Mouse (Mus musculus) cerebellum, postnatal 10 days (tissue): Measurements from ENCODE around the gene Paqr5.

ENCODE experiments used
- DNase-seq, 2 experiments: peaks; one replicate each; pipeline ENCODE4 v3.0.0; 2021; ENCODE audit warnings: mixed read lengths in 2 of 2

Paqr5 gene

DNA sequence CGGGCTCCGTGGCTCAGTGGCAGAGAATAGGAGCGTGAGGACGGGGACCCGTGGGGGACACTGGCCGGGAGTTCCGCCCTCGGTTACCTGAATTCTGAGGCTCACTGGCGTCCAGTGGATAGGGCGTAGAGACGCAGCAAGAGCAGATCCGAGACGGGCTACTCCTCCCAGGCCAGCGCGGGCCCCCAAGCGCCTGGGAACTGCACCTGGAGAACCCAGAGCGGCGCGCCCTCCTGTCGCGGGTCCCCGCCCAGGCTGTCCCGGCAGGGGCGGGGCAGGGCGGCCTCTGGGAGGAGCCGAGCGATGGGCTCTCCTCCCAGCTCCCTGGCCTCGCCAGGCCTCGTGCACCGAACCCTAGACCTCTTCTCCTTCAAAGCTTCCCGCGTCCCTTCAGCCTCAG lies at the start of gene Paqr5:
Paqr5 (minus strand) TSS at position 257 of the 400 bp plus-strand sequence.
- peak in 1 of 2 experiments; percentile 34 for DNase-seq

DNA sequence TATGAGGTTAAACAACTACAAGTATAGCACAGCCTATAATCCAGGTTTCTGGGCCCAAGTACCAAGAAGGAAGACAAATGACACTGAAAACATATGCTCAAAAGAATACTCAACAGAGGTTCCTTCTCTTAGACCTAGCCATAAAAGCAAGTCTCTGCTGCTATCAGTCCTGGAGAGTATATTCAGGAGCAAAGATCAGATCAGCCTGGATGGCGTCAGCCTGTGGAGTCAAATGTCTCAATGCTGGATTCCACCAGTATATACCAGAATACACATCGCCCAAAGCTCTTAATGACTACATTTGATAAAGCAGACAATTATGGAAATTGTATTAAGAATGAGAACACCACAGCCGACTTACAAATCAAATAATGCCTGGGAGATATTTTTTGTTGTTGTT lies 35.6 kb upstream of the Paqr5 start:
- no peak for DNase-seq

DNA sequence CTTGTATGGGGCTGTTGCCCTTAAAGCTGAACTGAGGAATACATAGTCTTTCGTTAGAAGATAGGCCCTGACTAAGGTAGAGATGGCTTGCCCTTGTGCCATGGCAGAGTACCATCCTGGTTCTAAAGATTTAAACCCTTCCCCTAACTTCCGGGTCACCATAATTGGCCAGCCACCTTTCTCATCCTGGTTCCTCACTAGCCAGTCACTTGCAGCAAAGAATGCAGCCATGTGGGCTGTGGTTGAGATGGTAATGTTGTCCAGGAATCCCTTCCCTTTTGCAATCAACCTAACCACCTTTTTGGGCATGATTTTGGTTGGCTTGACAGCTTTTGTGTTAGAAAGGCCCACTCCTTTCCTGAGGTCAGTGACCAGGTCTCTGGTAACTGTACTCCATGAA lies 33.8 kb upstream of the Paqr5 start:
- no peak for DNase-seq

DNA sequence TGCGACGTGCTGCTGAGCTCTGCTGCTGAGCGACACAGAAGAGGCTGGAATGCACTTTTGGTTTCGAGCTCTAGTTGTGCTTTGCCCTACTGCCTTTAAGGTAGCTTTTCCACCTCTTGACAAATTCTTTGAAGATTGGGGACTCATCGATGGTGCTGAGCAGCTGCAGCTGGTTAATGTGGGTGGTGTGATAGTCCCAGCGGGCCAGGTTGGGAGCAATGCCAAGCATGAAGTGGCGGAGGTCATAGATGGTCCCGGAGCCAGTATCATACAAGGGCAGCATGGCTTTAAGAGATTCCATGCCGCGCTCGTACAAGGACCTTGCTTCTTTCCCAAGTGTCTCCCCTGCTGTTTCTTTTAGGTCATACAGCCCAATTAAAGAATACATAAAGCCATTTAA lies 33.3 kb upstream of the Paqr5 start:
- DNase-seq, result peak; percentile 37 to 44

DNA sequence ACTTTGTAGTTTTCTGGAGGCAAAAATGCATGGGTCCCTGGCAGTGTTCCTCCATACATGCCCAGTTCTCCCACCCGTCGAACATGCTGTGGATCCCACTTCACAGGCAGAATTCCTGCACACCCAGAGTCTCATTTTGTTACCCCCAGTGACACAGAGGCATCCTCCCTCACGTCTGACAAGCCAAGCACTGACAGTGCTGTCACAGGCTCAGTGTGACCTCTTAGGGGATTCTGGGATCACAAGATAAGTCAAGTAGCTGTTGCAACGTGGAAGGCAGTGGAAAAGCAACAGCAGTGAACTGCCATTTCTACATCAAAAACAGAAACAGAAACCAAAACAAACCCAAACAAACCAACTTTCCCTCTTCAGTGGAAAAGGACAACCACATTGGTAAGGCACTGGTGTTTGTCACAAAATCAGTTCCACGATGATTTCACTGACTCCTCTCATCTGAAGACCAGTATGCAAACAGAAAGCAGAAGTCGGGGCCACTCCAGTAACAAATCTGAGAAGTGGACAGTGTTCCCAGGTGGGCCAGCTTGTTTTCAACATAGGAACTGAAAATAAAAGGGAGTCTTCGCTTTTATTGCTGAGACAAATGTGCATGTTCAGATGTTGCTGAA lies 31.3 kb upstream of the Paqr5 start:
- no peak for DNase-seq

DNA sequence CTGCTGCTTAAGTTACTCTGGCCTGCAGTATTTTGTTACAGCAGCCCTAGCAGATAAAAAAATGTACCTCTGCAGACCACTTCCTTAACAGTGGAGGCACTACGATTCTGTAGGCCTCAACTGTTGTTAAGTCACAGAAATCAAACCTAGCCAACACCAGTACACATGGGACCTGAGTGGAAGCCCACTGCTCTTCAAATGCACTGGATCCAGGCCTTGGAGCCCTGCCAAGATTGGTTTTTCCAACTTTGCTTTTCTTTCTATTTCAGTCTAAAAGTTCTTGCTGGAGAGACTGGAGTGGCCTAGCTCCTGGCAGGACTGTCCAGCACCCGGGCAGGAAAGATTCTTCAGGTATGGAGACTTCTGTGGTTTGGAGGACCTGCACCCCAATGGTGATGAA lies 29.6 kb upstream of the Paqr5 start:
- peak in 1 of 2 experiments; percentile 54 for DNase-seq

DNA sequence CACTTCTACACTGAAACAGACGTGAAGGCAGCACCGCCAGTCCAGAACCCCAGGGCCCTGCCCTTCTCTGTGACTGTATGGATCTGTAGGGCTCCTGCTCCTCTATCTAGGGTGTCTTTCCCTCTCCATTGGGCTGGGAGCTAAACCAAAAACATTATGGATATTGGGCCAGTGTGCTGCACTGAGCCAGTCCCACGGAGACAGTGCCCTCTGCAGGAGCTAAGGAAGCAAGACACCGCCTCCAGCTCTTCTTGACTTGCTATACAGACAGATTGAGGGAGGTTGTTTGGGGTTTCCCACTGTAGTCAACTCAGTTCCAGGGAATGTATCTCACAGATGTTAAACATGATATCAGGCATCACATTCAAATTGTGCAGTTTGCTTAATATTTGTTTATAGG lies 24.1 kb upstream of the Paqr5 start:
- DNase-seq, result peak; percentile 60 to 66

DNA sequence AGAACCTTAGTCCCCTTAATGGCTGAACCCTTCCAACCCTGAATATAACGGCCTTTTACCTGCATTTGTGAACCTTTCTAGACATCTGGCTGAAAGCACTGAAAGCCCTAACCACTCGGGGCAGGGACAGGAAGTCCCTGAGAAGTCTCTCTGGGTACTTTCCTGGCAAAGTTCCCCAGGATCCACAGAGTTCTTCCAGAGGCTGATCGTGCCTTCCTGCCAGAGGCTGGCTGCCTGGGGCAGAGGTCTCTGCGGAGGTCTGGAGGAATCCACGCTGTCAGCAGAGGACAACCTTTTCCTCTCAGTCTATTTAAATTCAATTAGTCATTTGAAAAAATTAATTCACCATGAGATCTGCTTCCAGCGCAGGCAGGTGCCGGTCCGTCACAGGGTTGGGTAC lies 22.5 kb upstream of the Paqr5 start:
- DNase-seq, result no peak

DNA sequence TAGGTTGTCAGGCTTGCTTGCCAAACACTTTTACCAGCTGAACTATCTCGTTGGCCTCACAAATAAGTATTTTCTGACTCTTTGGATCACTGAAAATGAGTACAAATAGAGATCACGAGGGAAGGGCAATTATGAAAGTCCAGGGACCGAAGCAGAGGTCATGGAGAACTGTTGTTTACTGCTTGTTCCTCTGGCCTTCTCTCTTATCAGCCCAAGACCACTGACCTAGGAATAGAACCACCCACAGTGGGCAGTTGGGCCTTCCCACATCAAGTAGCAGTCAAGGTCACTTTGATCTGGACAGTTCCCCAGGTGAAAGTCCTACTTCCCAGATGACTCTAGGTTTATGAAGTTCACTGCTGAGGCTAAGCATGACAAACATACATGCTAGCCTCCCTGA lies 15.5 kb upstream of the Paqr5 start:
- no peak for DNase-seq

DNA sequence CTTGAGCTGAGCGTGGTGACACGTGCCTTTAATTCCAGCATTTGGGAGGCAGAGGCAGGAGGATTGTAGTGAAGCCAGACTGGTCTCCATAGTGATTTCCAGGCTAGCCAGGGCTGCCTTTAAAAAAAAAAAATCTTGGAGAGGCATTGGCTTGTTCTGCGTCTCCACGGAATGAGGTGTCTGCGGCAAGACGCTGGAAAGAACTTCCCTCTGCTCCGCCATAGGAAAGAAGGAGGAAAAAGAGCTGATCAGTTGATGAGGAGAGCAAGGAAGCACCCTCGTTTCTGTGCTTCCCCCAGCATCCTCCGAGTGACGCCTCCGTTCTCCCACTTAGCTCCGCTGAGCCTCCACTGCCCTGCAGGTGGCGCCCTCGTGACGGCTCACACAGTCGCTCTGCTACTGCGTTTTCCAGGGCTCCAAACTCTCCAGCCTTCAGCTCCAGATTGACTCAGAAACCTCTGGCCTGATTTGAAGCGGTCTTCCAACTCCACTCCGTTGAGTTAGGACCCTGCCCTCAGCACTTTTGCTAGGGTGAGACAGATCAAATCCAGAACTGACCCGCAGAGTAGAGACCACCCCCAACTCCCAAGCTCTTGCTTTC lies 13.5 kb upstream of the Paqr5 start:
- DNase-seq, result peak; percentile 96

DNA sequence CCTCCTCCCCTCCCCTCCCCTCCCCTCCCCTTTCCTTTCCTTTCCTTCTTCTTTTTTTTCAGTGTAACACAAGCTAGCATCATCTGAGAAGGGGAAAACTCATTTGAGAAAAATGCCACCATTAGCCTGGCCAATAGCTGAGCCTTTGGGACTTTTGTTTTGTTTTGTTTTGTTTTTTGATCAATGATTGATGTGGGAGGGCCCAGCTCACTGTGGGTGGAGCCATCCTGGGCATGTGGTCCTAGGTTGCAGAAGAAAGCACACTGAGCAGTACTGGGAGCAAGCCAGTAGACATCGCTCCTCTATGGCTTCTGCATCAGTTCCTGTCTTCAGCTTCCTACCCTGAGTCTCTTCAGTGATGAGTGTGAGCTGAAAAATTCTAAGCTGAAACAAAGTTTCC lies 9.2 kb upstream of the Paqr5 start:
- DNase-seq, result no peak

DNA sequence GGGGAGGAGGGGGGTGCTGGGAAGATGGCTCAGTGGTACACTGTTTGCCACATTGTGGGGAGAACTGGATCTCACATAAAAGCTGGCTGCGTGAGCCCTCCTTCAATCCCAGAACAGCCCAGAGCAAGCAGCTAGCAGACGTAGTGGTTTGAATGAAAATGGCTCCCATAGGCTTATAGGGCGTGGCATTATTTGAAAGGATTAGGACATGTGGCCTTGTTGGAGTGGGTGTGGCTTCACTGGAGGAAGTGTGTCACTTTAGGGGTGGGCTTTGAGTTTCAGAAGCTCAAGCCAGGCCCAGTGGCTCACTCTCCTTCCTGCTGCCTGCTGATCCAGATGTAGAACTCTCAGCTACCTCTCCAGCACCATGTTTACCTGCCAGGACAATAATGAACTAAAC lies 5.5 kb upstream of the Paqr5 start:
- no peak for DNase-seq

DNA sequence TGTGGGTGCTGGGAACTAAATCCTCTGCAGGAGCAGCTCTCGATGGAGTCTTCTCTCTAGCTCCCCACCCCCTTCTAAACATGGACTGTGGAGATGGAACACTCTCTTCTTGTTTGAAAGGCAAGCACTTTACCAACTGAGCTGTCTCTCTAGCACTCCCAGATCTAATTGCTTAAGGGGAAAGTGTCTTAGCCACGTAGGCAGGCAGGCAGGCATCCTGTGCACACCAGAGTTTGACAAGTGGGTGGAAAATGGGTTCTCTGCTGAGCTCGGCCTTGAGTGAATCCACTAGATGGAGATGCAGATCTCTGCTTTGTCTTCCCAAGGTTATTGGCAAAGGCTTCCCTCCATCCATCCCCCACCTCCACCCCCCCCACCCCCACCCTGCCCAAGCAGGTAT lies 1.4 kb upstream of the Paqr5 start:
- no peak for DNase-seq

DNA sequence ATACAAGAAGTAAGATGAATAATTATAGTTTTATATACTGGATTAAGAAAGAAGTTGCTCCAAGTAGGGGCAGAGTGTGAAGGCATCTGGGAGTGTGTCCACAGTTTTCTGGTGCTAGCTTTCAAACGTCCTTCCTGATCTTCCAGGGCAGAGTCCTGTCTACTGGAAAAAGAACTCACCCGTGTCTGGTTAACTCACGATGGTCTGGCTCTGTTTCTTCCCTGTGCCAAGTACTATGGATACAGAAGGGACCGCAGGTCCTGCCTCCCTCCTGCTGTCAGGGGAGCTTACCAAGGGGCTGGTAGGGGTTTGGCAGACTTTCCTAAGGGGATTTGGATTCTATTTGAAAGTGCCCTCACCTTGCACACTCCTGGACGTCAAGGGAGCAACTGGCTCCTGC lies 1.6 kb downstream of the Paqr5 start:
- DNase-seq, result no peak

DNA sequence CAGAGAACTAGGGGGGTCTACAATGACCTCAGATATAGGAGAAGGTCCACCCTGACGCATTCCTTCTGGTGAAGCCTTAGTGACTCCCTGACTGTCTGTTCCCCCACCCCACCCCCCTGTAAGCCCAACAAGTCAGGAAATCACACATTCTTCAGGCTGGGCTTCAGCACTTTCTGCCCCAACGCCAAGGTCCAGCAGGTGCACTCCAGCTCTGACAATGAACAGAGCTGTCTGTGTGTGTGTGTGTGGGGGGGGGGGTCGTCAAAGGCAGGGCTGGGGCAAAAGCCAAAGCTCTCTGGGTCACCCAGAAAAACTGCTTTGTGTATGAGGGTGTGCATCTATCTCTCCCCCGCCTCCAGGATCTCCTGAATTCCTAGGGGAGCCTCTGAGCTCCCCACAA lies 2.8 kb downstream of the Paqr5 start:
- no peak for DNase-seq

DNA sequence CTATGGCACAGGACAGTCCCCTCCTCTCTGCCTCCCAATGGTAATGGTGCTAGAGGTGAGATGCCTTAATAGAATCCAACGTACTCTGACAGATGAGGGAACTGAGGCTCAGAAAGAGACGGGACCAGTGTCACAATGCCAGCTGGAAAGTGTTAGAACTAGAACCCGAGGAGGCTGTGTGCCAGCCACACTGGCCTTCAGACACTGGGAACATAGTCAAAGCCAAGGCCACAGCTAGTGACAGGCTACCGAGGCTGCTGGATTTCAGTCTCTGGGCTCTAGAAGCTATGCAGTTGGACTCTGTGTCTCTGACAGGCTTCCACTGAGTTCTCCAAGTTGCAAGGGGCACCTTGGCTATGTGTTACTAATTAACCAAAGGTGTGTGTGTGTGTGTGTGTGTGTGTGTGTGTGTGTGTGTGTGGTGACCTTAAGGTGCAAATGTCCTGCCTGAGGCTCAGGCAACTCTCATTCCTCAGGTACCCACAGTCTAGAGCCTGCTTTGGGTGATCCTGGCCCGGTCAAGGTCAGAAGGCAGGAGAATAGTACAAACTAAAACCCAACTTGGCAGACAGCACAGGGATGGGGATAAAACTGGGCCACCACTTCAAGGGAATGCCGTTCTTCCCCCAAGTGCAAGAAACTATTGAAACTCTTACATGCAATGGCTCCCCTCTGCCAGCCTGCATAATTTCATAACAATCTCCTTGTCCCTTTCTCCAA lies 3.5 kb downstream of the Paqr5 start:
- no peak for DNase-seq

DNA sequence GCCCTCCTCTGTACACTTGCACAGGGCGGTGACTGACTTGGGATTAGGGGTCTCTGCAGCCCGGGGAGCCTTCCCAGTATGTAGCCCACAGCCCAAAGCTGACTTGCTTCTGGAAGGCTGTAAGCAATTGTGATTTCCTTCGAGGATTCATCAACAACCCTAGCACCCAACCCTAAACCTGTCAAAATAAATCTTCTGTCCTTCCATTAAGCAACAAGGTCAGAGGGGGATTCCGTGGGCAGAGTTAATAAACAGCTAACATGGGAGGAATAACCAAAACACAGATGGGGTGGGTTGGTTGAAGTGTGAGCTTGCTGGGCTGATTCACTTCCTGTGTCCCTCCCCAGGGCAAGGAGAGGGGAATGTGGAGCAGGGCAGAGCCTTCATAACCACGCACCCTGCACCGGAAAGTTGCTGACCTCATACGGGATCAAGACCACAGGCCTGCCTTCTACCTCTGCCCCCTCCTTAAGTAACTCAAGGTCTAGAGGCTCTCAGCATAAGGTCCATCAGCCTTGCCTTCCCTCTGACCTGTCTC lies 5.0 kb downstream of the Paqr5 start:
- no peak for DNase-seq

DNA sequence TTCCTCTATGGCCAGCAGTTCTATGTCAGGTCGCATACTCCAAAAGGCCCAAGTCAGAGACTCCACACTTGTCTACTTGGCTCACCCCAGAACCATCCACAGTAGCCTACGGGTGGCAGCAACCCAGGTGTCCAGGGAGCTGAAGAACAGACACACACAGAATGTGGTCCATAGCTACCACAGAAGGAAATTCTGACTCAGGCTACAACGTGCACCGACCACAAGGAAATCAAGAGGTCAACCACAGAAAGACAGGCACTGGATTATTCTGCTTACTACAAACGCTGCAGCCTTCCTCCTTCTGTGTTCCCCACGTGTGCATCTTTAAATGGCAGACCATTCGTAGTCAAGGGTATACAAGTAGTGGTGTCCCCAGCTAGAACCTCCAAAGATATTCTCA lies 6.4 kb downstream of the Paqr5 start:
- DNase-seq, result no peak

DNA sequence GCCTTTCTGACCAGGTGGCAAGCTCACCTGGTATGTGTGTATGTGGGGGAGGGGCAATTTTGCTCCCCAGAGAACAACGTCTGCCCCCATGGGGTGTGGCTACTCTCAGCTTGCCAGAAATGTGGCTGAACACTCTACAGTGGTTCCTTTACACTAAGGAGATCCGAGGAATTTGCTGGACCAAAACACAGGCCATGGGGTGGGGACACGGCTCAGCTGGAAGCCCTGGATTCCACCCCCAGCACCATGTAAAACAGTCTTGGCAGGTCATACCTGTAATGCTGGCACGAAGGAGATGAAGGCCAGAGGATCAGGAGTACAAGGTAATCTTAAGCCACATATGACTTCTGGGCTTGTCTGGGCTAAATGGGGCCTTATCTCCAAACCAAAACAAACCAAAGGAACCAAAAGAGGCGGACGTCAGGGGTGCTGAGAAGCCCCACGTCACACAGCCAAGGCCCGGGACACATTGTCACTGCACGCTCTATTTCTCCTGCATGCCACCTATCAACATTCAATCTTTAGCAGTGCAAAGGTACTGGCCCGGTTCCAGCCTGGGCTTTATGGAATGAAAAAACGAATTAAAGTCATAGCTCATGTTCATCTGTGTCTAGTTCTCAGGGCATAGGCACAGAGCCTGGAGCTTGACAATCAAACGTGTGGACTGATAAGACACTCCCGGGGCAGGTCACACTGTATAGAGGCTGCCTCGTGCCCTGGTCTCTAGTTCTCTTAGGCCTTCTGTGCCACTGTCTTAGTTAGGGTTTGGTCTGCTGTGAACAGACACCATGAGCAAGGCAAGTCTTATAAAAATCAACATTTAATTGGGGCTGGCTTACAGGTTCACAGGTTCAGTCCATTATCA lies 8.2 kb downstream of the Paqr5 start:
- DNase-seq, result peak; percentile 20 to 22

DNA sequence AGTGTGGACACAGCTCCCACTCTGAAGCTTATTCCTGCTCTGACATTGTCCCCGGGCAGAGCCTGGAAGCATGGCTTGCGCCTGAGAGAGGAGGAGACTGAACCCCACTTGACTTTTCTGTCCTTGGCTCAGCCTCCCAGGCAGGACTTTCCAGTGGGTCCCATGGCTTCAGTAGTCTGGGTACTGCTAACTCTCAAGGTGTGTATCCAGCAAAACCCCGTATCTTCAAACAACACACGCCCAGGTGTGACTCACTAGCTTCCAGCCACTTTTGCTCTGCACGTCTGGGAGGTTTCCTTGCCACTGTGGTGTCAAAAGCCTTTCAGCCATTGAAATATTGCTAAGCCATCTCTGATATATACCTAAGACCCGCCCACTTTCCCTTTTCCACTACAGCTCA lies 9.3 kb downstream of the Paqr5 start:
- no peak for DNase-seq

DNA sequence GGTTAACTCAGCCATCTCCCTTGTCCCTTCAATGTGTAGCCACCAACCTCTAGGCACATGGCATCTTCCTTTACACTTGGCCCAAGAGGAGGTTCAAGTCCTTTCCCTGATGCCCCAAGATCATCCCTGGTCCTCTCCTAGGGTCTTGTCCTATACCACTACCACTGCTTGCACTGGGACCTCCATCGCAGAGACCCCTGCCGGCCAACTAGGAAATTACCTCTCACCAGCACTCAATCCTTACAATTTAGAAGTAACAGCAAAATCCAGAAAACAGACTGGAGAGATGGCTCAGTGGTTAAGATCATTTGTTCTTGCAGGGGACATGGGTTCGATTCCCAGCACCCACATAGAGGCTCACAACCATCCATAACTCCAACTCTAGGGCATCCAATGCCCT lies 11.2 kb downstream of the Paqr5 start:
- DNase-seq, result no peak

DNA sequence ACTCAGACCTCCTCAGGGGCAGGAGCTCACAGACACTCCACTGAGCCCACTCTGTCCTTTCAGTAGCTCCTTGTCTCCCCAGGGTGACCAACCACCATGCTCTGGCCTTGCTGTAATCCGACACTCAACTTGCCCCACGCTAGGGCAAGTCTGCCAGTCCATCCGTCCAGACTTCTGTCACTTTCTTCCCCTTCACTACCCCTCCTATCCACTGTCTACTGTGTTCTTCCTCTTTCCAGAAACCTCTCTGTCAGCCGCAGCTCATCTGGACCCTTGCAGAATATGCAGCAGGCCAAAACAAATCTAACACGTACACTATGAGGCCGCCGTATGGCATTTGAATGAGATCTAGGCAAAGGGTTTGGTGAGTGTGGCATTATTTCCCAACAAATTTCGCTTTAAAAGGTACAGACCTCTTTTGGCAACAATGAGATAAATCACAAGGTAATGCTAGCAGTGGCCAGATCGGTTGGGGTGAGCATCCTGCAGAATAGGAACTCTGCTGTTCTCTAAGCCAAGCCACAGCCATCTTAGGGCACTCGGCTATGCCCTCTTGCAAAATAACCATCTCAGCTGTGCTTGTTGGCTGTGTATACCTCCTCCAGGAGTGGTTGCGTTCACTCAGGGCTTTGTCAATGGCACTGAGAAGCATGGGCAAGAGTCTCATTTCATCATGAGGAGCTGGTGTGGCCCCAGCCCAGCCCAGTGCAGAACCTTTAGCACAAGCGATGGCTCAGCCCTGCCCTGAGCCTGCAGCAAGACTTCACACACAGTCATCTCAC lies 13.1 kb downstream of the Paqr5 start:
- DNase-seq, result no peak
